Mouse (Mus musculus) bone marrow, adult 2 months (tissue): Measurements from ENCODE around the gene Slc39a1.

Experiments used
- CTCF ChIP-seq: fragments of 200-500 bp; IDR thresholded peaks from 2 replicates; pipeline ENCODE4 v1.5.1; 2011; ENCODE audit warnings: low read length, control low read depth; ENCODE audit not compliant: control insufficient read depth, insufficient read depth
- POLR2A ChIP-seq: fragments of 200-500 bp; IDR thresholded peaks from 2 replicates; pipeline ENCODE4 v1.6.1; 2011; ENCODE audit warnings: low read depth, mild to moderate bottlenecking, control low read depth, low read length, borderline replicate concordance; ENCODE audit not compliant: control insufficient read depth

- no peak for TF ChIP-seq CTCF
- TF ChIP-seq POLR2A, result no peak
These were observed 44.4 kb upstream of the Slc39a1 start for GRCm38 (mm10) chr3:90203619-90204018.
